Mouse (Mus musculus) C2C12 (cell line): Measurements from ENCODE around the gene Hspa1l.

ENCODE experiments used
- CEBPB ChIP-seq: IDR thresholded peaks from one replicate; pipeline ENCODE4 v1.6.1; 2011; ENCODE audit warnings: low read depth, mild to moderate bottlenecking, control low read depth, moderate library complexity
- CTCF ChIP-seq: IDR thresholded peaks from one replicate; pipeline ENCODE4 v1.5.1; 2011; ENCODE audit not compliant: control insufficient read depth, insufficient read depth, insufficient read length
- USF1 ChIP-seq: IDR thresholded peaks from one replicate; pipeline ENCODE4 v1.6.1; 2011; ENCODE audit warnings: low read depth, mild to moderate bottlenecking, control low read depth, moderate library complexity

GRCm38 (mm10) chr17:35018171-35018570 is 45.7 kb downstream of the Hspa1l start:
- no peak for TF ChIP-seq CEBPB
- no peak for TF ChIP-seq CTCF
- no peak for TF ChIP-seq USF1
